Mouse (Mus musculus) cerebellum, adult 2 months (tissue): ENCODE data around the gene Meis2. TPM values are rescaled to one million over a fixed set of nuclear protein-coding genes. Genes with fewer than 3 reads are reported as not detected.

Source experiments
- DNase-seq, 2 experiments: peaks; one replicate each; pipeline ENCODE4 v3.0.0; 2021
- H3K27ac ChIP-seq: fragments of 200-500 bp; 2 replicates; pipeline ENCODE4 v1.5.1; 2012; ENCODE audit warnings: low read length, control low read depth, inconsistent platforms; ENCODE audit not compliant: insufficient read depth
- H3K27me3 ChIP-seq: fragments of 200-500 bp; 2 replicates; pipeline ENCODE4 v1.6.1; 2012; ENCODE audit warnings: inconsistent platforms, mild to moderate bottlenecking, low read length, moderate library complexity; ENCODE audit not compliant: control insufficient read depth, insufficient read depth
- H3K4me1 ChIP-seq: fragments of 200-500 bp; 2 replicates; pipeline ENCODE4 v1.6.1; 2011; ENCODE audit warnings: low read length; ENCODE audit not compliant: control insufficient read depth, insufficient read depth
- H3K4me3 ChIP-seq: fragments of 200-500 bp; replicated peaks from 2 replicates; pipeline ENCODE3; 2011; ENCODE audit warnings: mild to moderate bottlenecking, low read depth, low read length, control low read depth; ENCODE audit not compliant: insufficient read depth
- CTCF ChIP-seq: fragments of 200-500 bp; IDR thresholded peaks from 2 replicates; pipeline ENCODE4 v1.5.1; 2011; ENCODE audit warnings: low read depth, mild to moderate bottlenecking, control low read depth, low read length, moderate library complexity, borderline replicate concordance; ENCODE audit not compliant: insufficient read depth
- POLR2A ChIP-seq: fragments of 200-500 bp; IDR thresholded peaks from 2 replicates; pipeline ENCODE4 v1.6.1; 2011; ENCODE audit warnings: low read length, control low read depth, borderline replicate concordance; ENCODE audit not compliant: insufficient read depth
- WGBS: fragments of 180-500 bp; shearing (Covaris S2); methylation state at CpG from one replicate; pipeline ENCODE4 v1.1.7; 2018; 5-methylcytosine and 5-hydroxymethylcytosine counted together
- polyA plus RNA-seq: library from polyadenylated mRNA; depleted of rRNA; stranded (reverse); fragments of >200 nt; gene quantifications from 2 replicates; pipeline ENCODE4 v1.2.3, GENCODE M21; 2012

Meis2 gene
- polyA plus RNA-seq, 1 experiment: 58.7 TPM

- no peak for TF ChIP-seq CTCF
- TF ChIP-seq POLR2A: no peak
- DNase-seq: no peak
- 5% methylated on average over 4 of the region's 4 CpGs for WGBS
- Histone ChIP-seq H3K27ac (no peak overlapping the region), H3K4me3 (no peak overlapping the region), H3K4me1 (no peaks in the 10 kb centered on the region), H3K27me3 (peaks cover 12% of the 10 kb centered on the region; the same call in 1 of the 2 replicates)
These were observed 212.4 kb downstream of the Meis2 start for GRCm38 (mm10) chr2:115853221-115853620.

GRCm38 (mm10) chr2:115852615-115853014, 213.0 kb downstream of the Meis2 start:
- no peak overlapping the region for H3K27ac ChIP-seq

DNA sequence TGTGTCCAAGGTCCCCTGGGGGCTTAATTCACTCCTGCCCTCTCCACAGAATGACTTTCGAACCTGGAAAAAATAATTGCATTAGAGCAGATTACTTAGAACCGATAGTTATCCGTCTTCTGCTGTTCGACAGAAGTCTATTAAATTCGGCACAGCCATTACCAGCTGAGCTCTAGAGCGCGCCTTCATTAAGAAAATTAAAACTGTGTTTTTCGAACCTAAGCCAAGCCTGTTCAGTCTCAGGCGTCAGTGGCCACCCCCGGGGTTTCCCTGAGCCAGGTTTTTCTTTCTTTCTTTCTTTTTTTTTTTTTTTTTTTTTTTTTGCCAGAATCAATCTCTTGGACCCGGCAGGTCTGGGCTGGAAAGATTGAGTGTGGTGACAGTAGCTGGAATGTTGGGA, 213.5 kb downstream of the Meis2 start:
- H3K27ac ChIP-seq: no peak overlapping the region
- H3K4me1 ChIP-seq: no peaks in the 10 kb centered on the region
- H3K4me3 ChIP-seq: no peak overlapping the region
- 18% methylated on average over 11 of the region's 11 CpGs for WGBS
- TF ChIP-seq CTCF (no peak), POLR2A (no peak)
- peaks cover 9% of the 10 kb centered on the region; the same call in 1 of the 2 replicates for H3K27me3 ChIP-seq
- DNase-seq: no peak

More at GRCm38 (mm10) chr2:115852615-115853014, 213.0 kb downstream of the Meis2 start:
- TF ChIP-seq POLR2A (no peak), CTCF (no peak)
- Histone ChIP-seq H3K4me1 (no peaks in the 10 kb centered on the region), H3K4me3 (no peak overlapping the region), H3K27me3 (peaks cover 9% of the 10 kb centered on the region; the same call in 1 of the 2 replicates)
- no peak for DNase-seq
- under 1% methylated on average over 22 of the region's 22 CpGs for WGBS

DNA sequence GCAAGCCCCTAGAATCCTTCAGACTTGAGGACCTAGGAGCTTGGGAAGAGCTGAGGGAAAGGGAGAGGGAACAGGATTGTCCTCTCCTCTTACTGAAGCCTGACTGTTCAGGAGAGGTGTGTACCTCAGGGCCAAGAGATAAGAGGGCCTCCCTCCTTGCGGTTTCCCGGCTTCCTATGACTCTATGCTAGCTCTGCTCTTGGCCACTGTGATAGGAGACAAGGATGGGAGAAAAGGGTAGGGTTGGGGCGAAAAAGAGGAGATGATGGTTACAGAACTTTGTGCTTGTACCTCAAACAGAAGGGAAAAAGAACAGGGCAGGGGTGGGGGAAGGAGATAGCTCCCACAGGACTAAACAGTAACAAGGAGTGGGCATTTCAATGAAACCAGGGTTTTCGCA, 214.7 kb downstream of the Meis2 start:
- 88% methylated on average over 4 of the region's 4 CpGs for WGBS
- no peak for DNase-seq
- Histone ChIP-seq H3K27ac (no peak overlapping the region), H3K4me1 (no peaks in the 10 kb centered on the region), H3K27me3 (peaks cover 5% of the 10 kb centered on the region; the same call in 1 of the 2 replicates), H3K4me3 (no peak overlapping the region)
- TF ChIP-seq POLR2A (no peak), CTCF (no peak)

GRCm38 (mm10) chr2:115842821-115843220, 222.8 kb downstream of the Meis2 start:
- H3K4me3 ChIP-seq: no peak overlapping the region
- TF ChIP-seq CTCF: no peak
- TF ChIP-seq POLR2A: no peak
- H3K27me3 ChIP-seq: no peaks in the 10 kb centered on the region
- no peaks in the 10 kb centered on the region for H3K4me1 ChIP-seq
- DNase-seq: no peak
- no peak overlapping the region for H3K27ac ChIP-seq

DNA sequence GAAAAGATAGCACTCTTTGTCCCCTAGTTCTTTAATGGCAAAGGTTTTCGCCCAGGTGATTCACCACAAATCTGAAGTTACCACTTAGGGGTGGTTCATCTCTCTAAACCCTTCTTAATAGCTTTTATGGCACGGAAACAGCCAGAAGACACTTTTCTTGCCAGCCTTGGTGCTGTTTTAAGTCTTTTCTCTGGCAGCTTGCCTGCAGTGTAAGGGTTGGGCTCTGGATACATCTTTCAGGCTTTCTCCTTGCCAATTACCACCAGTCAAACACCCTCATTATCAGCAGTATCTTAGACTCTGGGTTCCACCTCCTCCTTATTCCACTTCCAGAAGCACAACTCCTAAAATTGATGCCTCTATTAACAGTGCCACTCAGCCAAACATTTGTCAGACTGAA, 229.6 kb downstream of the Meis2 start:
- 50% methylated on average over 2 of the region's 2 CpGs for WGBS
- no peak for DNase-seq
- no peaks in the 10 kb centered on the region for H3K27me3 ChIP-seq
- no peak overlapping the region for H3K27ac ChIP-seq
- H3K4me1 ChIP-seq: no peaks in the 10 kb centered on the region
- H3K4me3 ChIP-seq: no peak overlapping the region
- TF ChIP-seq CTCF (no peak), POLR2A (no peak)

DNA sequence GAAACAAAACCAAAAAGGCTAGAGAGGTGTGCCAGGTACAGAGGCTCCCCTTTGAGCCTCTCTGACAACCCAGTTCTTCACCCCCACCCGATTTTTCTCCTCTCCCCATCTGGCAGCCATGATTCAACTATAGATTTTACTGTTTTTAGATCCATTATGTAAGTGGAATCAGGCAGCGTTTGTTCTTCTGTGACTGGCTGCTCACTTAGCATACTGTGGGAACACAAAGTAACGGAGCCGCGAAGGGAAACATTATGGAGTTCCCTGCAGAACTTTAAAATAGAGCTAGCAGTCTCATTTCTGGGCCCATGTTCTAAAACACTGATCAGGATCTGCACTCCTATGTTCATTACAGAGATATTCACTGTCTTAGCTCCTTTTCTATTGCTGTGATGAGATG, 243.3 kb downstream of the Meis2 start:
- H3K27me3 ChIP-seq: no peaks in the 10 kb centered on the region; the same call in 1 of the 2 replicates
- WGBS: 92% methylated on average over 5 of the region's 5 CpGs
- no peaks in the 10 kb centered on the region for H3K4me1 ChIP-seq
- no peak overlapping the region for H3K27ac ChIP-seq
- H3K4me3 ChIP-seq: no peak overlapping the region
- TF ChIP-seq POLR2A: no peak
- TF ChIP-seq CTCF: no peak
- no peak for DNase-seq

- DNase-seq: no peak
These were observed 247.7 kb downstream of the Meis2 start for GRCm38 (mm10) chr2:115817959-115818358.

DNA sequence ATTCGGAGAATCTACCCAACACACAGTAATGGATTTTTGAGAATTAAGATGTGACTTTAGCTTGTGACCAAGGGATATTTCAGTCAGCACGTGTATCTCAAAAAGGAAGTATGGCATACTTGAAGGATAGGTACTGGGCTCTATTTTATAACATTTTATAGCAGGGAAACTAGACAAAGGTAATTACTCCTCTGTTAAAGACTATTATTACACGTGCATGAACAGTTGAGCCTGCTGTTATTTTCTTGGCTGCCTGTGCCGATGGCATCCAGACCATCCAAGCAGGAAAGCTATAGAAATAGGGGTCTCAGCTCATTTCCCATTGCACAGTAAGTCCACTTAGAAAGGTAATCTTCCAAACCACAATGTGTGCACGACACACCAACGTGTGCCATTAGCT, 251.9 kb downstream of the Meis2 start:
- Histone ChIP-seq H3K27me3 (no peaks in the 10 kb centered on the region), H3K27ac (no peak overlapping the region), H3K4me3 (no peak overlapping the region), H3K4me1 (no peaks in the 10 kb centered on the region)
- TF ChIP-seq POLR2A (no peak), CTCF (no peak)
- no peak for DNase-seq
- 52% methylated on average over 6 of the region's 6 CpGs for WGBS

More at GRCm38 (mm10) chr2:115817959-115818358, 247.7 kb downstream of the Meis2 start:
- H3K4me3 ChIP-seq: no peak overlapping the region
- no peaks in the 10 kb centered on the region; the same call in 1 of the 2 replicates for H3K27me3 ChIP-seq
- H3K4me1 ChIP-seq: no peaks in the 10 kb centered on the region
- no peak overlapping the region for H3K27ac ChIP-seq
- TF ChIP-seq CTCF (no peak), POLR2A (no peak)
- 88% methylated on average over 6 of the region's 6 CpGs for WGBS
